Comparison of ENCODE assay signal across 19 mouse cellular contexts in the genomic region with DNA sequence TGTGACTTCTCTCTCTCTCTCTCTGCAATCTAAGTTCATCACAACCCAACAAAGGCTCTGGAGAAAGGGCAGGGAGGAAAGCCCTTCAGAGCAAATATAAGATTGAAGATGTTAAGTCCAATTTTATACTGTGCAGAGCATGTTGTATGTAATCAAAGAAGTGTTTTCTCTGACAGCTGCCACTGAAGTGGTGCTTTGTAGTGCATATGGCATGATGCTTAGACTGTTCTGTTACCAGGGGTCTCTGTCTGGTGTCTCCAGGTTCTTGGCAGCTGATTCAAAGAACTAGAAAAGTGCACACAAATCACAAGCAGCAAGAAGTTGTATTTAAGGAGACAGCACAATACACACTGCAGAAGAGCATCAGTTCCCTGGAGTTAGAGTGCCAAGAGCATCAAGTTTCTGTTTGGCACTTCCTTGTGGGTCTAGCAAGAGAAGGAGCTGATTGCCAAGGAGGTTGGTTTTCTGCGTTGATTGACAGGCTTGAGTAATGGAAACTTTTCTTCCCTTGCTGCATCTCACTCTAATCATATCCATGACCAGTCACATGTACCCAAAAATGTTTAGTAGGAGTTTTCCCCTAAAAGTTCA.
DNase-seq lines count a peak whose midpoint lies in the region; ATAC-seq and TF ChIP-seq lines count a peak whose summit lies in the region.
"Had no signal": no experiment of that assay in that cellular context is flagged by ENCODE, and none has a peak within 500 bp of the region (broad histone marks: within the 10 kb centered on the region; RNA-seq: fewer than 3 reads in every experiment).

No protein-coding gene starts in this region.

- peaks cover 12% of the 10 kb centered on the region for H3K4me1 ChIP-seq in hindbrain, embryonic 13.5 days (replicated peaks)
- H3K4me1 ChIP-seq in hindbrain, embryonic 11.5 days (replicated peaks; ENCODE audit: control insufficient read depth, insufficient read depth, low read length) = no peaks in the 10 kb centered on the region
- no peaks in the 10 kb centered on the region for H3K4me1 ChIP-seq in embryonic facial prominence, embryonic 15.5 days
- H3K4me1 ChIP-seq in midbrain, embryonic 15.5 days = peaks cover 5% of the 10 kb centered on the region; the same call in 1 of the 2 replicates
- H3K4me1 ChIP-seq in intestine, postnatal 0 days (replicated peaks; ENCODE audit: control insufficient read depth, insufficient read depth, low read length) = no peaks in the 10 kb centered on the region
- H3K4me1 ChIP-seq: heart, embryonic 13.5 days; stomach, embryonic 15.5 days had no signal

- ATAC-seq in hindbrain, embryonic 13.5 days (ENCODE audit: low FRiP score) = no peak
- ATAC-seq in hindbrain, embryonic 11.5 days (ENCODE audit: low FRiP score) = no peak
- 0 out of 2 replicates have a peak, but pooled peaks have one; percentile 29 for ATAC-seq in embryonic facial prominence, embryonic 15.5 days (ENCODE audit: insufficient number of reproducible peaks, low FRiP score, low TSS enrichment, low read depth)
- 0 out of 2 replicates have a peak, but pooled peaks have one; percentile 45 for ATAC-seq in midbrain, embryonic 15.5 days (replicated peaks)
- no peak for ATAC-seq in intestine, postnatal 0 days
- ATAC-seq: activated CD4-positive, CD25-positive, alpha-beta regulatory T cell, adult 4 months had no signal

- WGBS in hindbrain, embryonic 13.5 days = 87% methylated on average over 1 of the region's 1 CpGs
- 86% methylated on average over 1 of the region's 1 CpGs for WGBS in hindbrain, embryonic 11.5 days
- 64% methylated on average over 1 of the region's 1 CpGs for WGBS in embryonic facial prominence, embryonic 15.5 days
- WGBS in midbrain, embryonic 15.5 days = 80% methylated on average over 1 of the region's 1 CpGs
- 73% methylated on average over 1 of the region's 1 CpGs for WGBS in intestine, postnatal 0 days

- no peak for DNase-seq in hindbrain, embryonic 11.5 days (ENCODE audit: low spot score)
- DNase-seq in NIH3T3 (ENCODE audit: low read depth) = peak; percentile 63
- DNase-seq in thymus, postnatal 0 days (ENCODE audit: low spot score) = no peak
- DNase-seq: cerebellum, postnatal 36 days; kidney, adult 8-10 months; kidney, postnatal 4 days; layer of hippocampus, postnatal 36 days; lung, postnatal 36 days; retina, postnatal 1 day; thymus, postnatal 36 days had no signal

- H3K4me3 ChIP-seq in hindbrain, embryonic 13.5 days = no peak overlapping the region
- H3K4me3 ChIP-seq in hindbrain, embryonic 11.5 days (ENCODE audit: low read depth, low read length) = no peak overlapping the region
- H3K4me3 ChIP-seq in embryonic facial prominence, embryonic 15.5 days (replicated peaks) = no peak overlapping the region
- no peak overlapping the region for H3K4me3 ChIP-seq in midbrain, embryonic 15.5 days
- no peak overlapping the region for H3K4me3 ChIP-seq in intestine, postnatal 0 days (ENCODE audit: low read depth, low read length)
- H3K4me3 ChIP-seq: embryonic facial prominence, embryonic 13.5 days; heart, embryonic 13.5 days; stomach, embryonic 15.5 days had no signal

- peak overlapping the region; percentile 67 for H3K27ac ChIP-seq in hindbrain, embryonic 13.5 days
- no peak overlapping the region for H3K27ac ChIP-seq in hindbrain, embryonic 11.5 days (ENCODE audit: low read depth, low read length)
- no peak overlapping the region for H3K27ac ChIP-seq in embryonic facial prominence, embryonic 15.5 days (replicated peaks)
- H3K27ac ChIP-seq in midbrain, embryonic 15.5 days = no peak overlapping the region
- H3K27ac ChIP-seq in intestine, postnatal 0 days (ENCODE audit: low read depth, low read length) = no peak overlapping the region
- H3K27ac ChIP-seq: embryonic facial prominence, embryonic 13.5 days; heart, embryonic 13.5 days; liver, embryonic 14.5 days; stomach, embryonic 15.5 days had no signal

- H3K9ac ChIP-seq in hindbrain, embryonic 13.5 days = no peak overlapping the region; the same call in 1 of the 2 replicates
- no peak overlapping the region for H3K9ac ChIP-seq in hindbrain, embryonic 11.5 days (ENCODE audit: low read depth, low read length)
- no peak overlapping the region for H3K9ac ChIP-seq in embryonic facial prominence, embryonic 15.5 days
- H3K9ac ChIP-seq in midbrain, embryonic 15.5 days = no peak overlapping the region
- no peak overlapping the region for H3K9ac ChIP-seq in intestine, postnatal 0 days (ENCODE audit: low read depth, low read length)
- H3K9ac ChIP-seq: embryonic facial prominence, embryonic 13.5 days; heart, embryonic 13.5 days; liver, embryonic 14.5 days; stomach, embryonic 15.5 days had no signal

- H3K9me3 ChIP-seq in hindbrain, embryonic 13.5 days = no peaks in the 10 kb centered on the region
- no peaks in the 10 kb centered on the region for H3K9me3 ChIP-seq in hindbrain, embryonic 11.5 days (ENCODE audit: control insufficient read depth, low read length)
- no peaks in the 10 kb centered on the region for H3K9me3 ChIP-seq in embryonic facial prominence, embryonic 15.5 days (replicated peaks)
- no peaks in the 10 kb centered on the region for H3K9me3 ChIP-seq in midbrain, embryonic 15.5 days
- no peaks in the 10 kb centered on the region for H3K9me3 ChIP-seq in intestine, postnatal 0 days (ENCODE audit: control insufficient read depth)
- H3K9me3 ChIP-seq: embryonic facial prominence, embryonic 13.5 days; heart, embryonic 13.5 days; stomach, embryonic 15.5 days had no signal

- no peak overlapping the region for H3K4me2 ChIP-seq in hindbrain, embryonic 13.5 days
- H3K4me2 ChIP-seq in hindbrain, embryonic 11.5 days (replicated peaks; ENCODE audit: low read depth, low read length) = no peak overlapping the region
- H3K4me2 ChIP-seq in embryonic facial prominence, embryonic 15.5 days (replicated peaks) = no peak overlapping the region
- no peak overlapping the region for H3K4me2 ChIP-seq in midbrain, embryonic 15.5 days
- no peak overlapping the region for H3K4me2 ChIP-seq in intestine, postnatal 0 days (replicated peaks; ENCODE audit: low read depth)
- H3K4me2 ChIP-seq: embryonic facial prominence, embryonic 13.5 days; heart, embryonic 13.5 days; stomach, embryonic 15.5 days had no signal

- H3K36me3 ChIP-seq in hindbrain, embryonic 13.5 days = no peaks in the 10 kb centered on the region
- H3K36me3 ChIP-seq in hindbrain, embryonic 11.5 days (ENCODE audit: control insufficient read depth, insufficient read depth, low read length) = no peaks in the 10 kb centered on the region
- no peaks in the 10 kb centered on the region for H3K36me3 ChIP-seq in embryonic facial prominence, embryonic 15.5 days
- H3K36me3 ChIP-seq in midbrain, embryonic 15.5 days (replicated peaks) = no peaks in the 10 kb centered on the region
- H3K36me3 ChIP-seq in intestine, postnatal 0 days (ENCODE audit: control insufficient read depth, insufficient read depth) = no peaks in the 10 kb centered on the region
- H3K36me3 ChIP-seq: embryonic facial prominence, embryonic 13.5 days; heart, embryonic 13.5 days; stomach, embryonic 15.5 days had no signal

- H3K27me3 ChIP-seq in hindbrain, embryonic 13.5 days = no peaks in the 10 kb centered on the region
- no peaks in the 10 kb centered on the region for H3K27me3 ChIP-seq in hindbrain, embryonic 11.5 days (ENCODE audit: control insufficient read depth, insufficient read depth, low read length)
- H3K27me3 ChIP-seq in embryonic facial prominence, embryonic 15.5 days = no peaks in the 10 kb centered on the region
- no peaks in the 10 kb centered on the region for H3K27me3 ChIP-seq in midbrain, embryonic 15.5 days (replicated peaks)
- H3K27me3 ChIP-seq in intestine, postnatal 0 days (replicated peaks; ENCODE audit: control insufficient read depth, insufficient read depth, low read length) = no peaks in the 10 kb centered on the region
- H3K27me3 ChIP-seq: embryonic facial prominence, embryonic 13.5 days; heart, embryonic 13.5 days; stomach, embryonic 15.5 days had no signal

- TF ChIP-seq CTCF in intestine, postnatal 0 days (IDR thresholded peaks at IDR 0.05; ENCODE audit: low read depth) = no peak

Comparison
In these comparisons a context has a peak if more than half of its experiments do, and no peak if none do; other contexts are left out.
1. ATAC-seq: peak in embryonic facial prominence, embryonic 15.5 days (single experiment) and midbrain, embryonic 15.5 days (single experiment); none in hindbrain, embryonic 13.5 days (single experiment), hindbrain, embryonic 11.5 days (single experiment) and intestine, postnatal 0 days (single experiment).